Mouse (Mus musculus) adrenal gland, adult 2 months (tissue): ENCODE data around the gene Rin2. TPM values are rescaled to one million over a fixed set of nuclear protein-coding genes. Genes with fewer than 3 reads are reported as not detected.

Source experiments
- DNase-seq: peaks from one replicate; pipeline ENCODE4 v3.0.0; 2021
- polyA plus RNA-seq: library from polyadenylated mRNA; depleted of rRNA; stranded (reverse); fragments of >200 nt; gene quantifications from 2 replicates; pipeline ENCODE4 v1.2.3, GENCODE M21; 2012
- total RNA-seq, 2 experiments: library from RNA; stranded (reverse); gene quantifications; 2 replicates each; pipeline ENCODE4 v1.2.3; 2021

The Rin2 gene
- total and polyA plus RNA-seq, 3 experiments = 4.8 to 31.9 (median 23.0) TPM

- DNase-seq = no peak
Measured at GRCm38 (mm10) chr2:145730905-145731304, 55.9 kb downstream of the Rin2 start.

GRCm38 (mm10) chr2:145735079-145735478 is 60.1 kb downstream of the Rin2 start:
- DNase-seq = no peak

- DNase-seq = no peak
Measured at GRCm38 (mm10) chr2:145736543-145736942, 61.5 kb downstream of the Rin2 start.

GRCm38 (mm10) chr2:145737196-145737595 is 62.2 kb downstream of the Rin2 start:
- peak; percentile 40 for DNase-seq

GRCm38 (mm10) chr2:145740729-145741128 is 65.7 kb downstream of the Rin2 start:
- no peak for DNase-seq

- no peak for DNase-seq
Measured at GRCm38 (mm10) chr2:145742795-145743710, 68.0 kb downstream of the Rin2 start.

GRCm38 (mm10) chr2:145746406-145746805 is 71.4 kb downstream of the Rin2 start:
- no peak for DNase-seq

GRCm38 (mm10) chr2:145749645-145750044 is 74.6 kb downstream of the Rin2 start:
- no peak for DNase-seq

GRCm38 (mm10) chr2:145752572-145752971 is 77.6 kb downstream of the Rin2 start:
- DNase-seq = no peak

GRCm38 (mm10) chr2:145753973-145754372 is 79.0 kb downstream of the Rin2 start:
- no peak for DNase-seq

GRCm38 (mm10) chr2:145755864-145756822 is 81.1 kb downstream of the Rin2 start:
- DNase-seq = no peak

- DNase-seq = no peak
Measured at GRCm38 (mm10) chr2:145760121-145760520, 85.1 kb downstream of the Rin2 start.

GRCm38 (mm10) chr2:145761436-145761835 is 86.4 kb downstream of the Rin2 start:
- DNase-seq = no peak

GRCm38 (mm10) chr2:145769964-145770363 is 94.9 kb downstream of the Rin2 start:
- DNase-seq = no peak

GRCm38 (mm10) chr2:145770730-145771536 is 95.9 kb downstream of the Rin2 start:
- no peak for DNase-seq

GRCm38 (mm10) chr2:145783247-145783646 is 108.2 kb downstream of the Rin2 start:
- peak; percentile 27 for DNase-seq

- no peak for DNase-seq
Measured at GRCm38 (mm10) chr2:145784246-145784935, 109.4 kb downstream of the Rin2 start.

GRCm38 (mm10) chr2:145784964-145785363 is 109.9 kb downstream of the Rin2 start:
- DNase-seq = no peak

- DNase-seq = peak; percentile 66
Measured at GRCm38 (mm10) chr2:145785758-145786617, 111.0 kb downstream of the Rin2 start.

GRCm38 (mm10) chr2:145786618-145786932 is 111.6 kb downstream of the Rin2 start:
- DNase-seq = no peak
